Mouse (Mus musculus) CH12.LX (cell line): ENCODE results near the gene Zfp956. TPM values are rescaled to one million over a fixed set of nuclear protein-coding genes. Genes with fewer than 3 reads are reported as not detected.
A peak's percentile ranks its signal among the peaks of the same experiment; 100 is the strongest.

Experiments used
- DNase-seq: peaks from one replicate; pipeline ENCODE4 v3.0.0-alpha.2; 2013; ENCODE audit errors: extremely low read depth
- H3K27ac ChIP-seq: 2 replicates; pipeline ENCODE4 v1.5.1; 2012; ENCODE audit warnings: low read depth, mild to moderate bottlenecking, control low read depth, moderate library complexity; ENCODE audit not compliant: insufficient read depth
- H3K27me3 ChIP-seq: replicated peaks from 2 replicates; pipeline ENCODE3; 2012; ENCODE audit warnings: inconsistent platforms
- H3K36me3 ChIP-seq, 2 experiments: replicated peaks in 1 of 2; 2 replicates each; pipeline versions ENCODE3 to v1.6.1; 2012; ENCODE audit warnings: inconsistent platforms in 1 of 2, low read length in 1 of 2, mild to moderate bottlenecking in 1 of 2, mixed read lengths in 1 of 2, moderate library complexity in 1 of 2; ENCODE audit not compliant: control insufficient read depth in 1 of 2, insufficient read depth in 1 of 2
- H3K4me1 ChIP-seq, 2 experiments: 2 replicates each; pipeline ENCODE4 v1.6.1; 2012; ENCODE audit warnings: inconsistent platforms in 1 of 2, moderate library complexity in 1 of 2; ENCODE audit not compliant: insufficient read depth in 2 of 2, control insufficient read depth in 1 of 2
- H3K4me2 ChIP-seq: 2 replicates; pipeline ENCODE4 v1.6.1; 2012; ENCODE audit warnings: low read depth, mild to moderate bottlenecking, control low read depth; ENCODE audit not compliant: poor library complexity, insufficient read depth, severe bottlenecking
- H3K4me3 ChIP-seq, 3 experiments: fragments of 150-350 bp in 1 of 3; sonication (generic) in 1 of 3; replicated peaks in 1 of 3; 2 replicates each; pipeline versions ENCODE3 to v1.5.1; 2011 to 2012; ENCODE audit warnings: low read depth in 2 of 3, low read length in 2 of 3, mild to moderate bottlenecking in 2 of 3, moderate library complexity in 2 of 3, control low read depth in 1 of 3, improper control_type of control experiment in 1 of 3, inconsistent platforms in 1 of 3, mixed read lengths in 1 of 3; ENCODE audit not compliant: poor library complexity in 1 of 3
- H3K79me2 ChIP-seq: replicated peaks from 2 replicates; pipeline ENCODE4 v1.6.1; 2012; ENCODE audit warnings: mild to moderate bottlenecking, moderate library complexity; ENCODE audit not compliant: control insufficient read depth, poor library complexity, insufficient read depth, severe bottlenecking; ENCODE audit errors: extremely low read depth
- H3K9ac ChIP-seq: 2 replicates; pipeline ENCODE4 v1.6.1; 2012; ENCODE audit warnings: low read depth, mild to moderate bottlenecking, control low read depth, moderate library complexity; ENCODE audit not compliant: insufficient read depth
- H3K9me3 ChIP-seq: replicated peaks from 2 replicates; pipeline ENCODE3; 2012; ENCODE audit warnings: low read length, inconsistent platforms, mixed read lengths
- BHLHE40 ChIP-seq: IDR thresholded peaks from 2 replicates; pipeline ENCODE4 v1.6.1; 2011; ENCODE audit warnings: mild to moderate bottlenecking, low read depth, low read length, improper control_type of control experiment
- CHD1 ChIP-seq: IDR thresholded peaks from 2 replicates; pipeline ENCODE4 v1.6.1; 2012; ENCODE audit warnings: low read depth, low read length, improper control_type of control experiment, inconsistent platforms
- CHD2 ChIP-seq: IDR thresholded peaks from 2 replicates; pipeline ENCODE4 v1.6.1; 2011; ENCODE audit warnings: low read length, improper control_type of control experiment
- CTCF ChIP-seq, 2 experiments: IDR thresholded peaks in 1 of 2; conservative IDR thresholded peaks in 1 of 2; 2 replicates each; pipeline ENCODE4 v1.5.1; 2011 to 2012; ENCODE audit warnings: low read depth in 2 of 2, low read length in 2 of 2, improper control_type of control experiment in 1 of 2, inconsistent platforms in 1 of 2, mild to moderate bottlenecking in 1 of 2, moderate library complexity in 1 of 2
- ELF1 ChIP-seq: IDR thresholded peaks from 2 replicates; pipeline ENCODE4 v1.6.1; 2014; ENCODE audit warnings: low read depth, mild to moderate bottlenecking, inconsistent platforms, low read length, improper control_type of control experiment
- GABPA ChIP-seq: IDR thresholded peaks from 2 replicates; pipeline ENCODE4 v1.6.1; 2012; ENCODE audit warnings: low read depth, low read length, improper control_type of control experiment, inconsistent platforms; ENCODE audit not compliant: insufficient replicate concordance
- HCFC1 ChIP-seq: IDR thresholded peaks from 2 replicates; pipeline ENCODE4 v1.6.1; 2012; ENCODE audit warnings: low read depth, mild to moderate bottlenecking, inconsistent platforms, low read length, improper control_type of control experiment
- IRF4 ChIP-seq: IDR thresholded peaks from 2 replicates; pipeline ENCODE4 v1.6.1; 2014; ENCODE audit warnings: low read depth, mild to moderate bottlenecking, inconsistent platforms, low read length, improper control_type of control experiment
- JUN ChIP-seq: IDR thresholded peaks from 2 replicates; pipeline ENCODE4 v1.6.1; 2011; ENCODE audit warnings: low read depth, mild to moderate bottlenecking, low read length, improper control_type of control experiment, moderate library complexity; ENCODE audit not compliant: insufficient read depth
- MAX ChIP-seq: IDR thresholded peaks from 2 replicates; pipeline ENCODE4 v1.6.1; 2011; ENCODE audit warnings: low read length, improper control_type of control experiment
- MEF2A ChIP-seq: IDR thresholded peaks from 2 replicates; pipeline ENCODE4 v1.6.1; 2014; ENCODE audit warnings: low read depth, mild to moderate bottlenecking, inconsistent platforms, low read length, improper control_type of control experiment, borderline replicate concordance
- NELFE ChIP-seq: IDR thresholded peaks from 2 replicates; pipeline ENCODE4 v1.6.1; 2011; ENCODE audit warnings: low read depth, low read length, improper control_type of control experiment
- SIN3A ChIP-seq: IDR thresholded peaks from 2 replicates; pipeline ENCODE4 v1.6.1; 2012; ENCODE audit warnings: low read length, improper control_type of control experiment, inconsistent platforms
- SMC3 ChIP-seq: IDR thresholded peaks from 2 replicates; pipeline ENCODE4 v1.6.1; 2011; ENCODE audit warnings: low read depth, low read length, improper control_type of control experiment
- TBP ChIP-seq: conservative IDR thresholded peaks from 2 replicates; pipeline ENCODE4 v1.6.1; 2011; ENCODE audit warnings: low read depth, low read length, improper control_type of control experiment
- TCF12 ChIP-seq: IDR thresholded peaks from 2 replicates; pipeline ENCODE4 v1.6.1; 2014; ENCODE audit warnings: low read depth, mild to moderate bottlenecking, inconsistent platforms, low read length, improper control_type of control experiment
- USF2 ChIP-seq: conservative IDR thresholded peaks from 2 replicates; pipeline ENCODE4 v1.6.1; 2011; ENCODE audit warnings: low read depth, low read length, improper control_type of control experiment
- ZKSCAN1 ChIP-seq: IDR thresholded peaks from 2 replicates; pipeline ENCODE4 v1.6.1; 2012; ENCODE audit warnings: low read depth, inconsistent platforms, low read length, improper control_type of control experiment, borderline replicate concordance
- ZNF384 ChIP-seq: IDR thresholded peaks from 2 replicates; pipeline ENCODE4 v1.6.1; 2012; ENCODE audit warnings: low read depth, low read length, improper control_type of control experiment, inconsistent platforms
- dilution Hi-C: fragments of 300-500 bp; cut with MboI; formaldehyde crosslinking; loops from 2 replicates; pipeline ENCODE4 v1.14.3; 2020; ENCODE audit warnings: low sequenced_read_pairs; ENCODE audit not compliant: extremely low pct_unique_long_range_greater_than_20kb, extremely low pct_ligation_motif_present
- in situ Hi-C: fragments of 300-500 bp; cut with MboI; formaldehyde crosslinking; loops from 3 replicates; pipeline ENCODE4 v1.14.3; 2019; ENCODE audit warnings: low sequenced_read_pairs, low pct_ligation_motif_present, low pct_unique_long_range_greater_than_20kb, mixed read lengths
- polyA plus RNA-seq: library from polyadenylated mRNA; unstranded; fragments of >175 nt; gene quantifications from 2 replicates; pipeline ENCODE4 v1.2.1, GENCODE M21; 2012; ENCODE audit warnings: low read depth; ENCODE audit not compliant: insufficient read length
- total RNA-seq, 2 experiments: library from RNA; depleted of rRNA; stranded (reverse); fragments of 300-350 nt in 1 of 2; fragments of >200 nt in 1 of 2; gene quantifications; 2 replicates each; pipeline ENCODE4 v1.2.3; 2012 to 2014

Zfp956 gene
- total and polyA plus RNA-seq, 3 experiments, result 7.9 to 10.5 (median 9.0) TPM

- dilution Hi-C loops, result no loop called here
- H3K4me3 ChIP-seq, result no peak overlapping the region
- no peaks in the 10 kb centered on the region for H3K79me2 ChIP-seq
- no peak overlapping the region for H3K27ac ChIP-seq
- TF ChIP-seq ELF1 (no peak), ZNF384 (no peak), CHD1 (no peak), TCF12 (no peak), SIN3A (no peak), MEF2A (no peak), CTCF (conservative IDR thresholded peaks at IDR 0.05 in 1 of 2, IDR thresholded peaks at IDR 0.05 in 1 of 2; ENCODE audit: low read depth in 2 of 2, low read length in 2 of 2) (no peak), GABPA (no peak), HCFC1 (no peak), JUN (no peak), ZKSCAN1 (no peak), USF2 (no peak), MAX (no peak), IRF4 (no peak), NELFE (no peak), TBP (no peak), CHD2 (no peak), BHLHE40 (no peak), SMC3 (no peak)
- in situ Hi-C loops, result no loop called here
- no peaks in the 10 kb centered on the region for H3K27me3 ChIP-seq
- H3K36me3 ChIP-seq, result peaks cover 25 to 51% of the 10 kb centered on the region in 2 experiments
- H3K4me1 ChIP-seq, result no peaks in the 10 kb centered on the region; a peak in 1 of 4 replicates
- peaks cover 7% of the 10 kb centered on the region for H3K9me3 ChIP-seq
- H3K4me2 ChIP-seq, result no peak overlapping the region
- H3K9ac ChIP-seq, result no peak overlapping the region
- DNase-seq, result no peak
Measured at GRCm38 (mm10) chr6:47909007-47909406, 44.2 kb upstream of the Zfp956 start.

DNA sequence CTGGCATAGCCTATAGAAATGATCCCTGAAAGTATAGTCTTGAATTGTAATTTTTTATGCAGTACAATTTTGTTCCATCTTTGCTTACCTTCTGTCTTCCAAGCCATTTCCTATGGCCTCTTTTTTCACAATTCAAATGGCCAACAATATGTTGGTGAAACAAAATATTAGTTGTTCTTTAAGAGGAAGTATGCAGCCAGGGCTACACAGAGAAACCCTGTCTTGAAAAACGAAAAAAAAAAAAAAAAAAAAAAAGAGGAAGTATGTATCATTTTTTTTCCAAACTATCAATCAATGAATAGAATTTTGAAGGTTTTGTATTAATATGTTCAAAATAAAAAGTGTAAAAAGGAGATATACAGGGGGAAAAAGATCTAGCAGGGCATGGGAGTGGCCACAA is 41.5 kb upstream of the Zfp956 start:
- H3K4me3 ChIP-seq, result no peak overlapping the region
- no peak overlapping the region for H3K4me2 ChIP-seq
- in situ Hi-C loops, result no loop called here
- no peaks in the 10 kb centered on the region; a peak in 1 of 4 replicates for H3K4me1 ChIP-seq
- no peaks in the 10 kb centered on the region for H3K27me3 ChIP-seq
- H3K36me3 ChIP-seq, result peaks cover 0 to 24% of the 10 kb centered on the region in 2 experiments
- TF ChIP-seq ZKSCAN1 (no peak), ZNF384 (peak; percentile 81)
- dilution Hi-C loops, result no loop called here
- no peak overlapping the region for H3K27ac ChIP-seq
- H3K9me3 ChIP-seq, result no peaks in the 10 kb centered on the region
- H3K9ac ChIP-seq, result no peak overlapping the region
- DNase-seq, result no peak
- H3K79me2 ChIP-seq, result no peaks in the 10 kb centered on the region
